Mouse (Mus musculus) central nervous system, embryonic 11.5 days (tissue): Measurements from ENCODE around the gene Slc46a1. TPM values are rescaled to one million over a fixed set of nuclear protein-coding genes. Genes with fewer than 3 reads are reported as not detected.

Source experiments
- polyA plus RNA-seq: library from polyadenylated mRNA; depleted of rRNA; stranded (reverse); fragments of >200 nt; gene quantifications from 2 replicates; pipeline ENCODE4 v1.2.3, GENCODE M21; 2012; rRNA removed

Slc46a1 gene
- 7.5 and 11.2 TPM in 2 replicates for polyA plus RNA-seq

GRCm38 (mm10) chr11:78465568-78466180 is at the start of gene Slc46a1:
Slc46a1 (plus strand) TSS chr11:78465697.

DNA sequence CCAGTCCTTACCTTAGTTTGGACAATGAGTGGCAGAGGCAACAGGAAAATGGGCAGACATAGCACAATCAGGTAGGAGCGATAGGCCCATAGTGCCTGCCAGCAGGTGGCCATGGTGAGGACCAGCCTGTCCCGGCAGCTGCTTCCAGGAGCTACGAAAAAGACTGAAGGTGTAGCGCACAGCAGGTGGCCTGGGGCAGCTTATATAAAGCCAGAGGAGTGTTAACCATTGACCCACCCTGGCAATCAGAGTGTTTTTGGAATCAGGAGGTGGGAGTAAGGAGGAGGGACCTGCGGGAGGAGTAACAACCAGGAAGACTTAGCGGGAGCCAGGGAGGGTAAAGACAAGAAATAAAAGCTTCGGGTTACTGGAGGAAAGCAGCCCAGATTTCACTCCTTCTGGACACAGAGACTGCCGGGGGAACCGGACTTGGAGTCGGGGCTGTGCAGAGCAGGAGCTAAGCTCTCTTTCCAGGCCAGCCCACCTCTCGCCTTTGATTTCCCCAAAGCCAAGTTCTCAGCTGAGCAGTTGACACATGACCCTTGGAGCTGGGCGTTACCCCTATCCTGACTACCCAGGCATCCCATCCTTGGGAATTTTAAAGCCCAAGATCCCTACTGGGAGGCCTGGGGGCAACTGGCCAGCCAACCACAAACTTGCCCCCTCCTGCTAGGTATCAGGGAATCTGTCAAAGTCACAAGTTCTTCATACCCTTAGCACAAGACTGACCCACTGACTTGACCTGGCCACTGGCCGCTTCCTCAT is 43.3 kb upstream of the Slc46a1 start, which contains the start of gene Slc13a2:
Slc13a2 (minus strand) TSS at position 163 of the 765 bp plus-strand sequence.

DNA sequence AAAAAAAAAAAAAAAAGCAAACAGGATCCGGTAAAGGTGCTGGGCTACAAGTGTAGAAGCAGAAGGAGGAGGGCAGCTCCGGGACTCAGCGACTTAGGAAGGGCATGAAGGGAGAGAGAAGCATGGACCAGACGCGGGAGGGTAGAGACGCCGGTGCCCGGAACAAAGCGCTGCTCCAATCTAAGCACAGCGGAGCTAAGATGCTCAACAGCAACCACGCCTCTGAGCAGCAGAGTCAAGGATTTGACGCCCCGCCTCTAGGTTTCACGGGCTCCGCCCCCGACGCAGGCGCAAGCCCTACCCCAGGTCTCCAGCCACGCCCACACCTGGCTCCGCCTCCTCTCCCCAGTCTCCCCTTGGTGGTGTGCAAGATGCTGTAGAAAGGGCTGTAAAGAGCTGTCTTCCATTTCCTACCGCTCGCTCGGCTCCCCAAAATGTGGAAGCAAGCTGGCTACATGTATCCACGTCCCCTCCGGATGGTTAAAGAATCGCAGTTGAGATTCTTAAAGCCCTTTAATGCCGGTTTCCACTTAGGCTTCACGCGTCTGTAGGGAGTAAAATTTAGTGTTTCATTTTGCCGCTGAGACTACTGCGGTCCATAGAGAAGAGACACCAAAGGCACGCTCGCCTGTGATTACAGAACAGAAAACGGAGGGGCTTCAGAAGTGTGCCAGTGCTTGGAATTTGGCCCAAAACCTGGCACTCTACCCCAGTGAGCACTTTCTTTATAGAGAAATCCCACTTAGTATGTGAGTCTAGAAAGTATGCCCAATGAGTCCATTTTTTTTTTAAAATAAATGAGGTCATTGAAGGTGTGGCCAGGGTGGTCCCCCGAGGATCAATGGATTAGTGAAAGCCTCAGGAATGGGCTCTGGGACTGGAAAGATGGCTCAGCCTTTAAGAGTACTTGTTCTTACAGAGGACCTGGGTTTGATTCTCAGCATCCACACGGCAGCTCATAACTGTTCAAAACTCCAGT is 32.3 kb downstream of the Slc46a1 start, which contains the start of gene Sarm1:
Sarm1 (minus strand) TSS at position 211 of the 979 bp plus-strand sequence.

GRCm38 (mm10) chr11:78499004-78499403 is 33.5 kb downstream of the Slc46a1 start, which contains the start of gene Vtn:
Vtn (plus strand) TSS chr11:78499091.

DNA sequence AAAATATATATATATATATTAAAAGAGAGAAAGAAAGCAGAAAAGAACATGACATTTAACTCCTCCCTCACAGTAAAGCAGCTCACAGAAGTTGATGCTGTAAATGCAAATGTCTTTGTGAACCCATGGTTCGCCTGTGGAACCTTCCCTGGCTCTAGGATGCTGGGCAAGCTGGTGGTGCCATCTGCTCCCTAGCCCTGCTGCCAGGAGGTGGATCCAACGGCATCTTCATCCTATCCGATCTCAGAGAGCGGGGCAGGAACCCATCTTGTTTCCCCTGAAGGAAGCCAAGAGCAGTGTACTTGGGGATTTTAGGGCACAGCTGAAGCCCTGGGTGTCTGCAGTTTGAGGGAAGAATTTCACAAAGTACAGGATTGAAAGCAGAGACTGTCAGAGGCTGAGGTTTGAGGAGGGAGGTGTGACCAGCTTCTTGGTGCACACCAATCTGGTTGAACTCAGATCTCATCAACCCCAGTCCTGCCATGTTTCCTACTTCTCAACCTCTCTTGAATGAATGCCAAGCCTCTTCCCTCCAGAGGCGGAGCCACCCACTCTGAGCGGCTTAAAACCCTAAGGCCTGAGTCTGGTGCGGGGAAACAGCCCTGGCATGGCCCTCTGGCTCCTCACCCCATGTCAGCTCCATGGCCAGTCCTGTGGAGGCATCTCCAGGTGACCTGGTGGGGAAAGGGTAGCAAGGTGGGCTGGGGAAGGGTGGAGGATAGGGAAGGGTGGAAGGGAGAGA is 37.6 kb downstream of the Slc46a1 start, which contains the start of gene Sebox:
Sebox (plus strand) TSS at position 539 of the 742 bp plus-strand sequence.

GRCm38 (mm10) chr11:78512025-78512957 is 46.8 kb downstream of the Slc46a1 start, which contains the start of the genes Tmem199 and Poldip2:
Tmem199 (minus strand) TSS chr11:78512172.
Poldip2 (plus strand) TSS chr11:78512193.

Other genes with a start within 250 kb of the Slc46a1 start
- gene Sdf2, start 220.0 kb upstream of the Slc46a1 start, polyA plus RNA-seq: 76.8 and 95.7 TPM in 2 replicates
- 29.4 and 30.4 TPM in 2 replicates for gene Supt6, start 219.7 kb upstream of the Slc46a1 start, polyA plus RNA-seq
- gene 2610507B11Rik, start 203.9 kb upstream of the Slc46a1 start, polyA plus RNA-seq: 60.1 and 65.0 TPM in 2 replicates
- 0.68 and 0.82 TPM in 2 replicates for gene BC030499, start 174.9 kb upstream of the Slc46a1 start, polyA plus RNA-seq
- gene Spag5, start 164.2 kb upstream of the Slc46a1 start, polyA plus RNA-seq: 91.4 and 95.4 TPM in 2 replicates
- gene Aldoc, start 142.7 kb upstream of the Slc46a1 start, polyA plus RNA-seq: 3.7 and 5.3 TPM in 2 replicates
- 37.7 and 53.2 TPM in 2 replicates for gene Pigs, start 137.3 kb upstream of the Slc46a1 start, polyA plus RNA-seq
- 91.0 and 110 TPM in 2 replicates for gene Unc119, start 122.2 kb upstream of the Slc46a1 start, polyA plus RNA-seq
- 0.07 TPM in 1 of 2 replicates, not detected in the other for gene Foxn1, start 79.1 kb upstream of the Slc46a1 start, polyA plus RNA-seq
- 0.04 TPM in 1 of 2 replicates, not detected in the other for gene Slc13a2, start 43.5 kb upstream of the Slc46a1 start, polyA plus RNA-seq
- gene Sarm1, start 32.1 kb downstream of the Slc46a1 start, polyA plus RNA-seq: 10.7 and 11.2 TPM in 2 replicates
- gene Vtn, start 33.4 kb downstream of the Slc46a1 start, polyA plus RNA-seq: 49.4 and 66.4 TPM in 2 replicates
- 0.10 and 0.11 TPM in 2 replicates for gene Sebox, start 37.8 kb downstream of the Slc46a1 start, polyA plus RNA-seq
- gene Tmem199, start 46.5 kb downstream of the Slc46a1 start, polyA plus RNA-seq: 54.8 and 64.1 TPM in 2 replicates
- gene Poldip2, start 46.5 kb downstream of the Slc46a1 start, polyA plus RNA-seq: 82.8 and 83.1 TPM in 2 replicates
- 39.3 and 54.4 TPM in 2 replicates for gene Tnfaip1, start 70.6 kb downstream of the Slc46a1 start, polyA plus RNA-seq
- gene Ift20, start 70.7 kb downstream of the Slc46a1 start, polyA plus RNA-seq: 69.3 and 94.2 TPM in 2 replicates
- gene Tmem97, start 85.1 kb downstream of the Slc46a1 start, polyA plus RNA-seq: 21.7 and 31.9 TPM in 2 replicates
- 24.7 and 28.8 TPM in 2 replicates for gene Nlk, start 231.7 kb downstream of the Slc46a1 start, polyA plus RNA-seq